ENCODE assay signal across 28 mouse cellular contexts in the genomic region with DNA sequence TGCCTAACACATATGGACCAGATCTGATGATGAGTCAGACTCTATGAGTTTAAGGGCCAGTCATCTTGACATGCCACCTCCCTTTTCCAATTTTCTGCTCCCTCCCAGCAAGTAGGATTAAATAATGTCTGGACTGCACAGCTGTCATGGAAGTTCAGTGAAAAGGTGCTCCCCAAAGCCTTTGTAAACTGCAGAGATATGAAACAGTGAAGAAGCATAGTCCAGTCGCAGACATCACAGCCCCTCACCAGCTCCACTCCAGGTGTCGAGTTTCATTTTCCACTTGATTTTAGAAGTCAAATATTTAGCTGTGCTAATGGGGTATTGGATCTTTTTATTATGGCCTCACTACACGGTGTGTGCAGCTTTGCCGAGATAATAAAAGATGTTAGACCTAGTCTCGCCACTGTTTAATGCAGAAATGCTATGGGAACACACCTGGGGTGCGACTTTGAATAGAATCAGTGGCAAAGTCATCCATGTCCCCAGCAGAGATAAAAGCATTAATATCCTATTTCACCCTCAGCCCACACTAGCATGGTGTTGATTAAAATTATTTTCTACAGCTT.
"Had no signal": no experiment of that assay in that cellular context is flagged by ENCODE, and none has a peak within 500 bp of the region (broad histone marks: within the 10 kb centered on the region; RNA-seq: fewer than 3 reads in every experiment).

No protein-coding gene starts in this region.

- H3K27me3 ChIP-seq: heart, embryonic 13.5 days; heart, embryonic 15.5 days; hindbrain, embryonic 12.5 days; intestine, embryonic 15.5 days; limb, embryonic 12.5 days; liver, embryonic 13.5 days had no signal

- H3K9me3 ChIP-seq: heart, embryonic 13.5 days; heart, embryonic 15.5 days; hindbrain, embryonic 10.5 days; hindbrain, embryonic 12.5 days; intestine, embryonic 15.5 days; limb, embryonic 10.5 days; limb, embryonic 12.5 days; liver, embryonic 13.5 days had no signal

- H3K4me3 ChIP-seq: gastrocnemius, adult 2 months; heart, adult 2 months; heart, embryonic 13.5 days; heart, embryonic 15.5 days; hindbrain, embryonic 10.5 days; hindbrain, embryonic 12.5 days; intestine, embryonic 15.5 days; layer of hippocampus, adult 2 months; left cerebral cortex, adult 2 months; limb, embryonic 10.5 days; limb, embryonic 12.5 days; liver, embryonic 13.5 days had no signal

- H3K36me3 ChIP-seq: heart, embryonic 13.5 days; heart, embryonic 15.5 days; hindbrain, embryonic 10.5 days; hindbrain, embryonic 12.5 days; intestine, embryonic 15.5 days; limb, embryonic 10.5 days; limb, embryonic 12.5 days; liver, embryonic 13.5 days had no signal

- H3K4me1 ChIP-seq: heart, embryonic 13.5 days; heart, embryonic 15.5 days; hindbrain, embryonic 10.5 days; hindbrain, embryonic 12.5 days; intestine, embryonic 15.5 days; limb, embryonic 10.5 days; limb, embryonic 12.5 days; liver, embryonic 13.5 days had no signal

- DNase-seq: gastrocnemius, adult 2 months; gastrocnemius, postnatal 10 days; gastrocnemius, postnatal 25 days; heart, adult 2 months; heart, postnatal 14 days; heart, postnatal 4 days; kidney, adult 18-20 months; kidney, adult 8-10 months; kidney, postnatal 10 days; kidney, postnatal 25 days; kidney, postnatal 4 days; liver; liver, embryonic 13.5 days had no signal

- H3K9ac ChIP-seq: heart, embryonic 13.5 days; heart, embryonic 15.5 days; hindbrain, embryonic 12.5 days; hindbrain, embryonic 14.5 days; intestine, embryonic 15.5 days; limb, embryonic 12.5 days; liver, embryonic 13.5 days had no signal

- H3K27ac ChIP-seq: gastrocnemius, adult 2 months; heart, adult 2 months; heart, embryonic 13.5 days; heart, embryonic 15.5 days; hindbrain, embryonic 10.5 days; hindbrain, embryonic 12.5 days; hindbrain, embryonic 14.5 days; intestine, embryonic 15.5 days; layer of hippocampus, adult 2 months; left cerebral cortex, adult 2 months; limb, embryonic 10.5 days; limb, embryonic 12.5 days; liver, embryonic 13.5 days had no signal

- H3K4me2 ChIP-seq: heart, embryonic 11.5 days; heart, embryonic 13.5 days; heart, embryonic 15.5 days; hindbrain, embryonic 12.5 days; hindbrain, embryonic 14.5 days; intestine, embryonic 15.5 days; limb, embryonic 12.5 days; liver, embryonic 11.5 days; liver, embryonic 13.5 days had no signal

- ATAC-seq: hindbrain, embryonic 16.5 days; inflammation-experienced regulatory T-cells, adult 6 months; intestine, embryonic 15.5 days; intestine, postnatal 0 days had no signal
